Mouse (Mus musculus): ENCODE measurements around the gene Tbc1d30. TPM values are rescaled to one million over a fixed set of nuclear protein-coding genes. Genes with fewer than 3 reads are reported as not detected.

Gene Tbc1d30
- polyA plus RNA-seq, 1 experiment from 2014 or later: 0.57 TPM

DNA sequence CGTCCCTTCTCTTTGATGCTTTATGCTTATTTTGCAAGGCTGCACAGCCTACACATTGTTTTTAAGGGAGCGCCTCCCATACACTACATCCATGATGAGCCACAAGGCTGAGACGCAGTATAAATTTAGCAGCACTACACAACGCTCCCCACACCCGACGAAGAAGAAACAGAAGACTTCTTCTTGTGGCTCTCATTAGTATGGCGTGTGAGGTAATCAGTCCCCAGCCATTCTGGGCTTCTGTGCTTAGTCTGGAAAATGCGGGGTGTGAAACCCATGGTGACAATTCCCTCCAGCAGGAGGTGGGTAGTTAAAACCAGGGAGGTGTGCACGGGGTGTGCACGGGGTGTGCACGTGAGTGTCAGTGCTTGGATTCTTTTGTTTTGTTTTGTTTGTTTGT, 70.1 kb downstream of the Tbc1d30 start:
- Histone ChIP-seq H3K9me3 (replicated peaks) (no peaks in the 10 kb centered on the region), H3K36me3 (no peaks in the 10 kb centered on the region), H3K4me2 (no peak overlapping the region), H3K4me3 (replicated peaks) (no peak overlapping the region), H3K27ac (no peak overlapping the region), H3K27me3 (no peaks in the 10 kb centered on the region), H3K4me1 (peaks cover 14% of the 10 kb centered on the region), H3K9ac (no peak overlapping the region)
- WGBS: 72% methylated on average over 11 of the region's 11 CpGs
- ATAC-seq (replicated peaks; ENCODE audit: low FRiP score): no peak

DNA sequence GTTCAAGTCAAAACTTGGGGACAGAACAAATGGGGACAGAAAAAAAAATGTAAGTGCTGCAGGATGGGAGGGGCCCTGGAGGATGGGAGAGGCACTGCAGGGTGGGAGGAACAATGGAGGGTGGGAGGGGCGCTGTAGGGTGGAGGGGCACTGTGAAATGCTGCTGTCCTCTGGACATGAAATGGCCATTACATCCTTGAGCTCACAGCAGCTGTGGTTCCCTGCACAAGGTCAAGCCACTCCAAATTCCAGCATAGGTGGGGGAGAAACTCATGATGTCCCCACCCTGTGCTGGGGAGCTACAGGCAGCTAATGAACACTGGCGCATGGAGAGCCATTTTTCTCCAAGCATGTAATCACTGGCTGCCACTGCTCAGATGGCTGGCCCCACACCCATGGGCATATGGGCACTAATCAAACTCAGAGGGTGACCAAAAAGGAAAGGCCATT, 74.0 kb downstream of the Tbc1d30 start:
- Histone ChIP-seq H3K36me3 (no peaks in the 10 kb centered on the region), H3K27me3 (no peaks in the 10 kb centered on the region), H3K4me1 (peaks cover 14% of the 10 kb centered on the region), H3K9ac (no peak overlapping the region), H3K27ac (peak overlapping the region; percentile 14; the same call in 1 of the 2 replicates), H3K4me3 (replicated peaks) (no peak overlapping the region), H3K4me2 (peak overlapping the region; percentile 9; the same call in 1 of the 2 replicates), H3K9me3 (replicated peaks) (no peaks in the 10 kb centered on the region)
- ATAC-seq (replicated peaks; ENCODE audit: low FRiP score): peak; percentile 89
- WGBS: 50% methylated on average over 2 of the region's 2 CpGs

GRCm38 (mm10) chr10:121274964-121275363, 76.1 kb downstream of the Tbc1d30 start:
- Histone ChIP-seq H3K9me3 (replicated peaks) (no peaks in the 10 kb centered on the region), H3K36me3 (no peaks in the 10 kb centered on the region), H3K27ac (no peak overlapping the region), H3K9ac (no peak overlapping the region), H3K4me3 (replicated peaks) (no peak overlapping the region), H3K4me2 (no peak overlapping the region), H3K27me3 (no peaks in the 10 kb centered on the region), H3K4me1 (peaks cover 14% of the 10 kb centered on the region)
- ATAC-seq (replicated peaks; ENCODE audit: low FRiP score): no peak
- WGBS: 86% methylated on average over 1 of the region's 1 CpGs

DNA sequence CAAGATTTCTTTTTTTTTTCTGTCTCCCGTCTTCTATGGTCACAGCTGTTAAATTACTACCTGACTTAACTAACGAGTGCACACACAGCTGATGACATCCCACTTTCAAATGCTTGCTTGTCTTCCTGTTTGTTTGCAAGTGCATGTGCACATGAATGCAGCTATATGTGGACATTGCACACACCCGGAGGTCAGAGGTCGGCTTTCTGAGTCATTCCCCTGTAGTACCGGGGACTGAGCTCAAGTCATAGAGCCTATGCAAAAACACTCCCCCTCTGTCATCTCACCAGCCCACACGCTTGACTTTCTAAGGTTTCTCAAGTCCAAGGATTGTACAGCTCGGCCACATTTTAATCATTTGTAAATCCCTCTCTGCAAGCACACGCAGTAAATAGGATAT, 80.1 kb downstream of the Tbc1d30 start:
- no peak overlapping the region for H3K4me3 ChIP-seq (replicated peaks)
- no peak overlapping the region for H3K4me2 ChIP-seq
- H3K27ac ChIP-seq: no peak overlapping the region
- no peaks in the 10 kb centered on the region for H3K4me1 ChIP-seq
- no peak overlapping the region for H3K9ac ChIP-seq
- H3K27me3 ChIP-seq: no peaks in the 10 kb centered on the region
- 76% methylated on average over 8 of the region's 8 CpGs for WGBS
- no peaks in the 10 kb centered on the region for H3K9me3 ChIP-seq (replicated peaks)
- no peaks in the 10 kb centered on the region for H3K36me3 ChIP-seq
- no peak for ATAC-seq (replicated peaks; ENCODE audit: low FRiP score)

- no peaks in the 10 kb centered on the region for H3K36me3 ChIP-seq
- 0 out of 2 replicates have a peak, but pooled peaks cover 5% of the 10 kb centered on the region for H3K4me1 ChIP-seq
- no peaks in the 10 kb centered on the region for H3K9me3 ChIP-seq (replicated peaks)
- no peak overlapping the region for H3K4me3 ChIP-seq (replicated peaks)
- no peak overlapping the region for H3K27ac ChIP-seq
- ATAC-seq (replicated peaks; ENCODE audit: low FRiP score): no peak
- H3K4me2 ChIP-seq: no peak overlapping the region
- no peaks in the 10 kb centered on the region for H3K27me3 ChIP-seq
- H3K9ac ChIP-seq: no peak overlapping the region
- 80% methylated on average over 8 of the region's 8 CpGs for WGBS
Observed at GRCm38 (mm10) chr10:121268771-121269170, 82.3 kb downstream of the Tbc1d30 start.

DNA sequence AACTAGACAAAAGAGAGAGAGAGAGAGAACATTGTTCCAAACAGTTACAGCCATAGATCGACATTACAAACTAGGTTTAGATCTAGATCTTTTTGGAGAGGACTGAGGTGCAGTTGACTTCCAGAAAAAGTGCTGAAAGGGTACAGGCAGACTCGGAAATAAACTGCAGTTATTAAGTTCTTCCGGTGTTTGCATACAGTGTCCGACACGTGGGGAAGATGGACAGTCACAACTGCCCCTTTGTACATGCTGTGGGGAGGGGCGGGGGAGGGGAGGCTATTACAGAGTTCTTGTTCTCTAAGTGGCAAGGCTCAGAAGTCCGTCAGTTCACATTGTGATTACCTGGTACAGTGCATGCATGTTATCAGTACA, 86.9 kb downstream of the Tbc1d30 start:
- no peak for ATAC-seq (replicated peaks; ENCODE audit: low FRiP score)
- peak overlapping the region; percentile 52 for H3K4me2 ChIP-seq
- no peaks in the 10 kb centered on the region for H3K27me3 ChIP-seq
- H3K9me3 ChIP-seq (replicated peaks): no peaks in the 10 kb centered on the region
- H3K36me3 ChIP-seq: no peaks in the 10 kb centered on the region
- peak overlapping the region; percentile 66; the same call in 1 of the 2 replicates for H3K27ac ChIP-seq
- peak overlapping the region; percentile 24; the same call in 1 of the 2 replicates for H3K4me3 ChIP-seq (replicated peaks)
- H3K4me1 ChIP-seq: 0 out of 2 replicates have a peak, but pooled peaks cover 6% of the 10 kb centered on the region
- 57% methylated on average over 7 of the region's 7 CpGs for WGBS
- H3K9ac ChIP-seq: no peak overlapping the region

DNA sequence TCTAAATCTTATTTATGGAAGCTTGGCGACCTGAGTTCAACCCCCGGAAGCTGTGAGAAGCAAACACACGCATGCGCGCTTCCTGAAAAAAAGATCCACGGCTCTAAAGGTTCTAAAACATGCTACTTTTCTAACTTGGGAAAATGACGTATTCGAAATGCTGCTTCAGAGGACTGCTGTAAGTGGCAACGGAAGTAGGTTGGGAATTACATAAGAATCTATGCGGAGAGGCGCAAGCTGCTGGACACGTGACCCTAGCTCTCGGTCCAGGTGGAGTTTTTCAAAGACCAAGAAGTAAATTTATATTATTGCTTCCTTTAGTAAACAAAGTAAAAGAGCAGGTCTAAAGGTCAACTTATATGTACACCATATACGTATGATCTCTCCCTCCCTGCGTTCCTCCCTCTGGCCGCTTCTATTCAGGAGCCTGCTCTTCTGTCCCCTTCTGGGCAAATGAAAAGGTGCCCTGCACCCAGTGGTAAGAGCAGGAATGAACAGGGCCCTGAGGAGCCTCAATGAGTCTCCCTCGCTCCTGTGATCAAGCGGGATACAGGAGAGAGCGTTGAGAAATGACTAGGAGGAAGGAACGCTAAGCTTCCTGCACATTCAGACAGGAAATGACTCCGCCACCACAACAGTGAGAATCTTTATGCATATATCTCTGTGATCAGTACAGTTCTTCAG, 87.4 kb downstream of the Tbc1d30 start:
- Histone ChIP-seq H3K9me3 (replicated peaks) (no peaks in the 10 kb centered on the region), H3K36me3 (no peaks in the 10 kb centered on the region), H3K27me3 (no peaks in the 10 kb centered on the region), H3K4me1 (0 out of 2 replicates have a peak, but pooled peaks cover 6% of the 10 kb centered on the region), H3K4me2 (peak overlapping the region; percentile 52), H3K9ac (no peak overlapping the region), H3K4me3 (replicated peaks) (peak overlapping the region; percentile 24), H3K27ac (peak overlapping the region; percentile 66; the same call in 1 of the 2 replicates)
- ATAC-seq (replicated peaks; ENCODE audit: low FRiP score): peak; percentile 71; the same call in 1 of the 2 replicates
- WGBS: 43% methylated on average over 21 of the region's 21 CpGs

DNA sequence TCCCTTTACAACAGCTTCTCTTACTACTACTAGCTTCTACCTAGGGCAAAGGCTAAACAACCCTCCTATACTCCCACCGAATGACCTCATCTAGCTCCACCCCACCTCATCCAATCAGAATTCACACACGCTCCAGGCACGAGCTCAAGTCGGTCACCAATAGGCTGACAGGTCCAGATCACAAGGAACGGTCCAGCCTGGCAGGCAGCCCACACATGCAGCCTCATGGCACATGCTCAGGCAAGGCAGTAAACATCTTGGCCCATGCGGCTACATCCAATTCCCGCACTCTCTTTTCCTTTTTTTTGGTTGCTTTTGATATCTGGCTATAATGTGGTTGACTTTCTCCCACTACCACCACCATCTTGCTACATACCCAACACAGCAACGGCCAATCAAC, 88.9 kb downstream of the Tbc1d30 start:
- Histone ChIP-seq H3K27ac (no peak overlapping the region), H3K9ac (no peak overlapping the region), H3K36me3 (no peaks in the 10 kb centered on the region), H3K4me2 (no peak overlapping the region), H3K9me3 (replicated peaks) (no peaks in the 10 kb centered on the region), H3K4me3 (replicated peaks) (no peak overlapping the region), H3K4me1 (0 out of 2 replicates have a peak, but pooled peaks cover 6% of the 10 kb centered on the region), H3K27me3 (no peaks in the 10 kb centered on the region)
- 82% methylated on average over 8 of the region's 8 CpGs for WGBS
- no peak for ATAC-seq (replicated peaks; ENCODE audit: low FRiP score)

DNA sequence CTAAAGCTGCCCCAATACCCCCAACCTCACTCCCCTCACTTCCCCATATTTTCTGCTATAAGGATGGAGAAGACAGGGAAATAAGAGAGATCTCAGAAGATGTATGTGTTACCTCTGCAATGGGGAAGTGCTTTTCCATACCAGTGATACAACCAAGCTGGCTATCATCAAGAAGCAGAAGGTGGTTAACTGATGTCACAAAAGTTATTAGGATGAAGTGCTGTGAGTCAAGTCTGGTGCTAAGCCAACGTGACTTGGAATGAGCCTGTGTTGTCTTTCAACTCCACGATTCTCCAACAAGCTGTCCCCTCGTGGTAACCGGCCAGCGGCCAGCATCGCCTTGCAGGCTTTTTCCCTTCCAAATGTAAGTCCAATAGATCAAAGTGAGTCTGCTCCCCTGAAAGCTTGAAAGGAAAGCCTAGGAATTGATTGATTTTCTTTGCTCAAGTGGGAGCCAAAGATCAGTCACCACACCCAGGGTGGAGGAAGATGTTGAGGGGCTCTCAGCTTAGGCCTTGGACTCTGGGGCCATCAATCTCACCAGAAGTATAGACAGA, 90.0 kb downstream of the Tbc1d30 start:
- Histone ChIP-seq H3K9ac (no peak overlapping the region), H3K4me3 (replicated peaks) (no peak overlapping the region), H3K4me2 (no peak overlapping the region), H3K27ac (no peak overlapping the region), H3K4me1 (0 out of 2 replicates have a peak, but pooled peaks cover 6% of the 10 kb centered on the region), H3K9me3 (replicated peaks) (no peaks in the 10 kb centered on the region), H3K27me3 (no peaks in the 10 kb centered on the region), H3K36me3 (no peaks in the 10 kb centered on the region)
- 60% methylated on average over 6 of the region's 6 CpGs for WGBS
- no peak for ATAC-seq (replicated peaks; ENCODE audit: low FRiP score)

- Histone ChIP-seq H3K36me3 (no peaks in the 10 kb centered on the region), H3K9me3 (replicated peaks) (no peaks in the 10 kb centered on the region), H3K27ac (no peak overlapping the region), H3K27me3 (peaks cover 13% of the 10 kb centered on the region), H3K4me1 (no peaks in the 10 kb centered on the region), H3K4me3 (replicated peaks) (no peak overlapping the region), H3K9ac (no peak overlapping the region), H3K4me2 (0 out of 2 replicates have a peak overlapping the region, but pooled peaks have one; percentile 13)
- ATAC-seq (replicated peaks; ENCODE audit: low FRiP score): no peak; the same call in 1 of the 2 replicates
- 22% methylated on average over 17 of the region's 17 CpGs for WGBS
Observed at GRCm38 (mm10) chr10:121256115-121256825, 94.8 kb downstream of the Tbc1d30 start.

- Histone ChIP-seq H3K27ac (no peak overlapping the region), H3K4me1 (no peaks in the 10 kb centered on the region), H3K27me3 (peaks cover 13% of the 10 kb centered on the region), H3K36me3 (no peaks in the 10 kb centered on the region), H3K4me2 (no peak overlapping the region), H3K9me3 (replicated peaks) (no peaks in the 10 kb centered on the region), H3K9ac (no peak overlapping the region), H3K4me3 (replicated peaks) (no peak overlapping the region)
- WGBS: 95% methylated on average over 5 of the region's 5 CpGs
- ATAC-seq (replicated peaks; ENCODE audit: low FRiP score): no peak
Observed at GRCm38 (mm10) chr10:121255465-121255864, 95.6 kb downstream of the Tbc1d30 start.

DNA sequence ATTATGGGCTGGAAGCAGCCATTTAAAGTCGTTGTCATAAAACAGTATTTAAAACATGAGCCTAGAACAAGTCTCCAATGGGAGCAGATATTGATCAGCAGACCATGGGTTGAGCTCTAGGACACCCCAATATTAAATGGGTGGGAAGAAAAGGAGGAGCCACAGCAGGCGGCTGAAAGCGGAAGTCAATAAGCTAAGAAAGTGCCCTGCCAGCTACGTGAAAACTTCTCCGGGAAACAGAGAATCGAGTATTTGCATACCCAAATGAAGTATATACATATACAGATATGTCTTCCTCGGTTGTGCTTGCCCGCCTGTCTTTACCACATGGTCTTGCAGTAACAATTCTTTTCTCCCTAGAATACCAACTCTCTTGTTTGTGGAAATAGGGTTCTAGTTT, 96.7 kb downstream of the Tbc1d30 start:
- 88% methylated on average over 8 of the region's 8 CpGs for WGBS
- no peak overlapping the region for H3K27ac ChIP-seq
- H3K4me2 ChIP-seq: no peak overlapping the region
- no peak overlapping the region for H3K9ac ChIP-seq
- no peaks in the 10 kb centered on the region for H3K4me1 ChIP-seq
- peaks cover 13% of the 10 kb centered on the region for H3K27me3 ChIP-seq
- H3K36me3 ChIP-seq: no peaks in the 10 kb centered on the region
- H3K4me3 ChIP-seq (replicated peaks): no peak overlapping the region
- ATAC-seq (replicated peaks; ENCODE audit: low FRiP score): no peak
- H3K9me3 ChIP-seq (replicated peaks): no peaks in the 10 kb centered on the region
